In genomic region chr1:74935402-74935801, GRCm38 (mm10) we compare ENCODE assay signal across 9 mouse cellular contexts. TPM values are rescaled to one million over a fixed set of nuclear protein-coding genes. Genes with fewer than 3 reads are reported as not detected.
DNase-seq lines count a peak whose midpoint lies in the region; ATAC-seq lines count a peak whose summit lies in the region.
"Had no signal": no experiment of that assay in that cellular context is flagged by ENCODE, and none has a peak within 500 bp of the region (broad histone marks: within the 10 kb centered on the region; RNA-seq: fewer than 3 reads in every experiment).

Gene Cfap65 (minus strand): TSS chr1:74935599.

- H3K36me3 ChIP-seq in heart, embryonic 15.5 days = no peaks in the 10 kb centered on the region
- no peaks in the 10 kb centered on the region for H3K36me3 ChIP-seq in embryonic facial prominence, embryonic 11.5 days (replicated peaks; ENCODE audit: control insufficient read depth, insufficient read depth, low read depth, low read length)
- H3K36me3 ChIP-seq in intestine, embryonic 14.5 days (ENCODE audit: control insufficient read depth, insufficient read depth, low read length) = no peaks in the 10 kb centered on the region
- no peaks in the 10 kb centered on the region for H3K36me3 ChIP-seq in midbrain, embryonic 16.5 days (ENCODE audit: control insufficient read depth, insufficient read depth, low read length)

- WGBS in heart, embryonic 15.5 days = 2% methylated on average over 18 of the region's 18 CpGs
- 3% methylated on average over 18 of the region's 18 CpGs for WGBS in embryonic facial prominence, embryonic 11.5 days
- 3% methylated on average over 18 of the region's 18 CpGs for WGBS in intestine, embryonic 14.5 days
- under 1% methylated on average over 18 of the region's 18 CpGs for WGBS in midbrain, embryonic 16.5 days

- peaks cover 67% of the 10 kb centered on the region for H3K27me3 ChIP-seq in heart, embryonic 15.5 days
- 0 out of 2 replicates have a peak, but pooled peaks cover 6% of the 10 kb centered on the region for H3K27me3 ChIP-seq in embryonic facial prominence, embryonic 11.5 days (ENCODE audit: control insufficient read depth, insufficient read depth, low read length)
- peaks cover 19% of the 10 kb centered on the region; the same call in 1 of the 2 replicates for H3K27me3 ChIP-seq in intestine, embryonic 14.5 days (replicated peaks; ENCODE audit: control insufficient read depth, insufficient read depth, low read length)
- H3K27me3 ChIP-seq in midbrain, embryonic 16.5 days (ENCODE audit: control insufficient read depth, insufficient read depth, low read depth, low read length) = peaks cover 24% of the 10 kb centered on the region

- peak within 1 kb of the TSS; percentile 34; the same call in 1 of the 2 replicates for H3K4me2 ChIP-seq in heart, embryonic 15.5 days
- peak within 1 kb of the TSS; percentile 32; the same call in 1 of the 2 replicates for H3K4me2 ChIP-seq in embryonic facial prominence, embryonic 11.5 days (ENCODE audit: low read depth, low read length)
- H3K4me2 ChIP-seq in intestine, embryonic 14.5 days (ENCODE audit: low read length) = peak within 1 kb of the TSS; percentile 28; the same call in 1 of the 2 replicates
- H3K4me2 ChIP-seq in midbrain, embryonic 16.5 days (ENCODE audit: low read length) = peak within 1 kb of the TSS; percentile 53

- no peaks in the 10 kb centered on the region for H3K9me3 ChIP-seq in heart, embryonic 15.5 days (replicated peaks)
- no peaks in the 10 kb centered on the region for H3K9me3 ChIP-seq in embryonic facial prominence, embryonic 11.5 days (replicated peaks; ENCODE audit: control insufficient read depth, low read length)
- no peaks in the 10 kb centered on the region for H3K9me3 ChIP-seq in intestine, embryonic 14.5 days (ENCODE audit: control insufficient read depth, low read length)
- H3K9me3 ChIP-seq in midbrain, embryonic 16.5 days (replicated peaks; ENCODE audit: control insufficient read depth, low read length, poor library complexity, severe bottlenecking) = no peaks in the 10 kb centered on the region

- no peak within 1 kb of the TSS for H3K27ac ChIP-seq in heart, embryonic 15.5 days
- H3K27ac ChIP-seq in embryonic facial prominence, embryonic 11.5 days (replicated peaks; ENCODE audit: low read depth, low read length) = no peak within 1 kb of the TSS
- no peak within 1 kb of the TSS for H3K27ac ChIP-seq in intestine, embryonic 14.5 days (ENCODE audit: low read depth)
- no peak within 1 kb of the TSS for H3K27ac ChIP-seq in midbrain, embryonic 16.5 days (ENCODE audit: low read length)

- no peak within 1 kb of the TSS for H3K9ac ChIP-seq in heart, embryonic 15.5 days
- H3K9ac ChIP-seq in embryonic facial prominence, embryonic 11.5 days (replicated peaks; ENCODE audit: low read length) = no peak within 1 kb of the TSS
- H3K9ac ChIP-seq in intestine, embryonic 14.5 days (ENCODE audit: low read length) = no peak within 1 kb of the TSS
- H3K9ac ChIP-seq in midbrain, embryonic 16.5 days (ENCODE audit: low read depth, low read length) = peak within 1 kb of the TSS; percentile 54; the same call in 1 of the 2 replicates

- ATAC-seq in heart, embryonic 15.5 days (replicated peaks; ENCODE audit: insufficient number of reproducible peaks, insufficient read depth, low FRiP score, low read depth) = no peak
- ATAC-seq in embryonic facial prominence, embryonic 11.5 days (replicated peaks; ENCODE audit: insufficient number of reproducible peaks, low FRiP score, low TSS enrichment, low read depth) = no peak
- ATAC-seq in intestine, embryonic 14.5 days (replicated peaks; ENCODE audit: low FRiP score, low TSS enrichment, low read depth) = no peak
- peak; percentile 82 for ATAC-seq in midbrain, embryonic 16.5 days
- ATAC-seq: Patski had no signal

- DNase-seq in heart, adult 11 months = no peak
- peak; percentile 75 for DNase-seq in embryonic facial prominence, embryonic 11.5 days (ENCODE audit: low spot score)
- DNase-seq in intestine, embryonic 14.5 days (ENCODE audit: low spot score) = peak; percentile 77
- peak; percentile 44 to 72 for DNase-seq in left cerebral cortex, adult 8-10 months (ENCODE audit: low spot score in 2 of 2)
- DNase-seq in testis, postnatal 14 days (ENCODE audit: low spot score) = peak; percentile 65
- DNase-seq in urinary bladder, postnatal 10 days (ENCODE audit: low spot score) = no peak

- H3K4me3 ChIP-seq in heart, embryonic 15.5 days = 0 out of 2 replicates have a peak within 1 kb of the TSS, but pooled peaks have one; percentile 6
- no peak within 1 kb of the TSS for H3K4me3 ChIP-seq in embryonic facial prominence, embryonic 11.5 days (ENCODE audit: low read depth, low read length)
- no peak within 1 kb of the TSS for H3K4me3 ChIP-seq in intestine, embryonic 14.5 days (ENCODE audit: low read depth, low read length)
- H3K4me3 ChIP-seq in midbrain, embryonic 16.5 days (ENCODE audit: low read depth, low read length) = peak within 1 kb of the TSS; percentile 41

- no peaks in the 10 kb centered on the region; the same call in 1 of the 2 replicates for H3K4me1 ChIP-seq in heart, embryonic 15.5 days (replicated peaks)
- H3K4me1 ChIP-seq in embryonic facial prominence, embryonic 11.5 days (ENCODE audit: control insufficient read depth, insufficient read depth, low read length) = no peaks in the 10 kb centered on the region
- 0 out of 2 replicates have a peak, but pooled peaks cover 3% of the 10 kb centered on the region for H3K4me1 ChIP-seq in intestine, embryonic 14.5 days (replicated peaks; ENCODE audit: control insufficient read depth, insufficient read depth, low read length)
- no peaks in the 10 kb centered on the region for H3K4me1 ChIP-seq in midbrain, embryonic 16.5 days (ENCODE audit: control insufficient read depth, insufficient read depth, low read length)

RNA-seq across cellular contexts. Expression of gene Cfap65, which starts in this region (rescaled TPM):
- polyA plus RNA-seq in heart, embryonic 15.5 days (2015; fragmentation: Nextera tagmentation; extraction: Ambion mirVana) = 0.08 TPM in 1 of 2 replicates, not detected in the other
- polyA plus RNA-seq in embryonic facial prominence, embryonic 11.5 days (2014; fragmentation: Nextera tagmentation; extraction: Ambion mirVana) = 0.06 TPM in 1 of 2 replicates, not detected in the other
- polyA plus RNA-seq in intestine, embryonic 14.5 days (2014; fragmentation: Nextera tagmentation; extraction: Ambion mirVana) = 0.15 and 0.27 TPM in 2 replicates
- 1 to 10 TPM; 2.6 to 4.8 (median 3.8) TPM for total RNA-seq in left cerebral cortex, adult 8-10 months (2022)
- 1.3 and 1.4 TPM in 2 replicates for polyA plus RNA-seq in midbrain, embryonic 16.5 days (2015; fragmentation: Nextera tagmentation; extraction: Ambion mirVana)
- polyA plus RNA-seq: Patski had no signal

Comparison
In these comparisons a context has a peak if more than half of its experiments do, and no peak if none do; other contexts are left out.
1. Peak in DNase-seq and H3K4me2 ChIP-seq in embryonic facial prominence, embryonic 11.5 days; RNA of the gene not detected or under 1 TPM.
2. Peak in DNase-seq and H3K4me2 ChIP-seq in intestine, embryonic 14.5 days; RNA of the gene not detected or under 1 TPM.
3. H3K4me3 ChIP-seq: peak in heart, embryonic 15.5 days (single experiment) and midbrain, embryonic 16.5 days (single experiment); none in embryonic facial prominence, embryonic 11.5 days (single experiment) and intestine, embryonic 14.5 days (single experiment).
4. DNase-seq: peak in left cerebral cortex, adult 8-10 months (2 of 2) and testis, postnatal 14 days (single experiment); none in heart, adult 11 months (single experiment) and urinary bladder, postnatal 10 days (single experiment).
5. Peak in every context shown above with its lines, with median percentiles within 50 percentile points of each other: H3K4me2 ChIP-seq.